Mouse (Mus musculus) heart, embryonic 14.5 days (tissue): Measurements from ENCODE around the gene Pappa. TPM values are rescaled to one million over a fixed set of nuclear protein-coding genes. Genes with fewer than 3 reads are reported as not detected.

Experiments
- ATAC-seq: fragments of 200-750 bp; cut with Nextera tagmentation; 2 replicates; pipeline ENCODE4 v1.8.0; 2017; ENCODE audit warnings: low read depth, moderate TSS enrichment; ENCODE audit not compliant: insufficient number of reproducible peaks, insufficient read depth, low FRiP score
- H3K27ac ChIP-seq, 2 experiments: fragments of 200-500 bp in 1 of 2; fragments of 300-500 bp in 1 of 2; sonication (generic) in 1 of 2; replicated peaks in 1 of 2; 2 replicates each; pipeline ENCODE4 v1.5.1; 2012 to 2014; ENCODE audit warnings: low read depth in 2 of 2, low read length in 2 of 2, control low read depth in 1 of 2, mild to moderate bottlenecking in 1 of 2, mixed read lengths in 1 of 2; ENCODE audit not compliant: control insufficient read depth in 1 of 2, insufficient read depth in 1 of 2
- H3K27me3 ChIP-seq: fragments of 300-500 bp; sonication (generic); 2 replicates; pipeline ENCODE4 v1.6.1; 2014; ENCODE audit warnings: mild to moderate bottlenecking, low read length, control low read depth; ENCODE audit not compliant: control insufficient read depth, insufficient read depth
- H3K36me3 ChIP-seq: fragments of 300-500 bp; sonication (generic); 2 replicates; pipeline ENCODE4 v1.6.1; 2014; ENCODE audit warnings: mild to moderate bottlenecking, control low read depth, low read length, mixed read lengths; ENCODE audit not compliant: control insufficient read depth, insufficient read depth
- H3K4me1 ChIP-seq, 2 experiments: fragments of 200-500 bp in 1 of 2; fragments of 300-500 bp in 1 of 2; sonication (generic) in 1 of 2; 2 replicates each; pipeline ENCODE4 v1.6.1; 2012 to 2014; ENCODE audit warnings: low read length in 2 of 2, control low read depth in 1 of 2, mixed read lengths in 1 of 2; ENCODE audit not compliant: control insufficient read depth in 2 of 2, insufficient read depth in 2 of 2
- H3K4me2 ChIP-seq: fragments of 300-500 bp; sonication (generic); 2 replicates; pipeline ENCODE4 v1.6.1; 2014; ENCODE audit warnings: mild to moderate bottlenecking, low read length
- H3K4me3 ChIP-seq, 2 experiments: fragments of 200-500 bp in 1 of 2; fragments of 300-500 bp in 1 of 2; sonication (generic) in 1 of 2; 2 replicates each; pipeline ENCODE4 v1.5.1; 2012 to 2014; ENCODE audit warnings: low read length in 2 of 2, mild to moderate bottlenecking in 2 of 2, control low read depth in 1 of 2, low read depth in 1 of 2, moderate library complexity in 1 of 2; ENCODE audit not compliant: control insufficient read depth in 1 of 2, insufficient read depth in 1 of 2
- H3K9ac ChIP-seq: fragments of 300-500 bp; sonication (generic); 2 replicates; pipeline ENCODE4 v1.6.1; 2014; ENCODE audit warnings: mild to moderate bottlenecking, low read length
- H3K9me3 ChIP-seq: fragments of 300-500 bp; sonication (generic); 2 replicates; pipeline ENCODE4 v1.6.1; 2016; ENCODE audit warnings: low read length, control low read depth; ENCODE audit not compliant: control insufficient read depth
- WGBS: fragments of 180-500 bp; shearing (Covaris S2); extraction: QIAGEN DNeasy Blood & Tissue Kit; methylation state at CpG from one replicate; pipeline ENCODE4 v1.1.7; 2014; 5-methylcytosine and 5-hydroxymethylcytosine counted together
- polyA plus RNA-seq: library from polyadenylated mRNA; unstranded; fragments of >200 nt; fragmentation: Nextera tagmentation; extraction: Ambion mirVana; gene quantifications from 2 replicates; pipeline ENCODE4 v1.2.1, GENCODE M21; 2014

Pappa gene
- polyA plus RNA-seq, 1 experiment from 2014 or later: 0.73 TPM

DNA sequence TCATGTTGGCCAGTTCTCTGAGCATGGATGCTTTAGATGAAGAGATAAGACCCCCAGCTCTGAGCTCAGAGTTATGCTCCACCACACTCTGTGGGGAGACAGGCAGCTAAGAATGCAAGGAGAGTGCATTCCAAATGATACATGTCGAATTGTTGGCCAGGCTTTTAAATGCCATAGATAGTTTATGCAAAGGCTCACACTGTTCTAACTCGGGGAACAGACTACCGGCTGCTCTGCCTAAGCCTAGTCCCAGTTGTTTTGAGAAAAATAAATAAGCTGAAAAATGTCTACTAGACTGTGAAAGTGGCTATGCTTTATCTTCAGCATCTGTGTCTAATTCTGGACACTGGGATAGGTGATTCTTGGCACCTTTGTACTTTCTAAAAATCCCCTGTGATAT lies 165.3 kb downstream of the Pappa start:
- no peak for ATAC-seq
- peaks cover 2% of the 10 kb centered on the region; the same call in 1 of the 2 replicates for H3K27me3 ChIP-seq
- 19% methylated on average over 3 of the region's 3 CpGs for WGBS

DNA sequence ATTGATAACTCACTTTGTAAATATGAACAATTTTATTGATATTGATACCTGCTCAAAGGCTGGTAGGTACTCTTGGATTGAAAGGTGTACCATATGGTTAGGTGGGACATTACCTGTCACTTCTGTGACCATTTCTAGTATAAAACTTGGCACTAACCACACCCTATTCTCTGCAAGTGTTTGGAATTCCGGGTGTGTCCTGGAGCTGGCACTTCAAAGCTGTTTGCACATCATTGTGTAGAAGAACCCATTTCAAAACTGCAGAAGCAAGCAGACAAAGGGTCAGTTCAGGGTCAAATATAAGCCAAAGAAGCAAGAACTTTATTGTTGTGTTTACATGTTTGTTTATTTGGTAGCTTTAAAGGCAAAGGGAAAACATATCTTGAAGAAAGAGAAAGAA lies 171.8 kb downstream of the Pappa start:
- Histone ChIP-seq H3K4me2 (no peak overlapping the region), H3K4me1 (peaks cover 3 to 4% of the 10 kb centered on the region in 2 experiments; a peak in 3 of 4 replicates), H3K36me3 (no peaks in the 10 kb centered on the region), H3K9me3 (no peaks in the 10 kb centered on the region), H3K27ac (no peak overlapping the region), H3K27me3 (peaks cover 2% of the 10 kb centered on the region; the same call in 1 of the 2 replicates), H3K9ac (no peak overlapping the region), H3K4me3 (no peak overlapping the region)
- ATAC-seq: no peak
- 47% methylated on average over 1 of the region's 1 CpGs for WGBS

More for the DNA sequence above, 165.3 kb downstream of the Pappa start:
- Histone ChIP-seq H3K4me1 (no peaks in the 10 kb centered on the region; a peak in 1 of 4 replicates), H3K36me3 (no peaks in the 10 kb centered on the region), H3K9ac (no peak overlapping the region), H3K4me3 (no peak overlapping the region), H3K27ac (no peak overlapping the region), H3K4me2 (no peak overlapping the region), H3K9me3 (no peaks in the 10 kb centered on the region)

- H3K4me3 ChIP-seq: no peak overlapping the region
- no peaks in the 10 kb centered on the region for H3K36me3 ChIP-seq
- H3K27ac ChIP-seq: no peak overlapping the region
- H3K4me2 ChIP-seq: no peak overlapping the region
- no peak overlapping the region for H3K9ac ChIP-seq
- no peak for ATAC-seq
- peaks cover 2% of the 10 kb centered on the region; the same call in 1 of the 2 replicates for H3K27me3 ChIP-seq
- H3K9me3 ChIP-seq: no peaks in the 10 kb centered on the region
- 56% methylated on average over 7 of the region's 7 CpGs for WGBS
- peaks cover 3 to 4% of the 10 kb centered on the region in 2 experiments; a peak in 3 of 4 replicates for H3K4me1 ChIP-seq
Observed at GRCm38 (mm10) chr4:65296356-65296967, 172.5 kb downstream of the Pappa start.

GRCm38 (mm10) chr4:65296968-65297499 lies 173.1 kb downstream of the Pappa start:
- Histone ChIP-seq H3K36me3 (no peaks in the 10 kb centered on the region), H3K27ac (no peak overlapping the region), H3K27me3 (peaks cover 2% of the 10 kb centered on the region; the same call in 1 of the 2 replicates), H3K4me3 (no peak overlapping the region), H3K9ac (no peak overlapping the region), H3K4me1 (peaks cover 3 to 4% of the 10 kb centered on the region in 2 experiments; a peak in 3 of 4 replicates), H3K9me3 (no peaks in the 10 kb centered on the region), H3K4me2 (no peak overlapping the region)
- no peak for ATAC-seq
- 65% methylated on average over 13 of the region's 13 CpGs for WGBS

DNA sequence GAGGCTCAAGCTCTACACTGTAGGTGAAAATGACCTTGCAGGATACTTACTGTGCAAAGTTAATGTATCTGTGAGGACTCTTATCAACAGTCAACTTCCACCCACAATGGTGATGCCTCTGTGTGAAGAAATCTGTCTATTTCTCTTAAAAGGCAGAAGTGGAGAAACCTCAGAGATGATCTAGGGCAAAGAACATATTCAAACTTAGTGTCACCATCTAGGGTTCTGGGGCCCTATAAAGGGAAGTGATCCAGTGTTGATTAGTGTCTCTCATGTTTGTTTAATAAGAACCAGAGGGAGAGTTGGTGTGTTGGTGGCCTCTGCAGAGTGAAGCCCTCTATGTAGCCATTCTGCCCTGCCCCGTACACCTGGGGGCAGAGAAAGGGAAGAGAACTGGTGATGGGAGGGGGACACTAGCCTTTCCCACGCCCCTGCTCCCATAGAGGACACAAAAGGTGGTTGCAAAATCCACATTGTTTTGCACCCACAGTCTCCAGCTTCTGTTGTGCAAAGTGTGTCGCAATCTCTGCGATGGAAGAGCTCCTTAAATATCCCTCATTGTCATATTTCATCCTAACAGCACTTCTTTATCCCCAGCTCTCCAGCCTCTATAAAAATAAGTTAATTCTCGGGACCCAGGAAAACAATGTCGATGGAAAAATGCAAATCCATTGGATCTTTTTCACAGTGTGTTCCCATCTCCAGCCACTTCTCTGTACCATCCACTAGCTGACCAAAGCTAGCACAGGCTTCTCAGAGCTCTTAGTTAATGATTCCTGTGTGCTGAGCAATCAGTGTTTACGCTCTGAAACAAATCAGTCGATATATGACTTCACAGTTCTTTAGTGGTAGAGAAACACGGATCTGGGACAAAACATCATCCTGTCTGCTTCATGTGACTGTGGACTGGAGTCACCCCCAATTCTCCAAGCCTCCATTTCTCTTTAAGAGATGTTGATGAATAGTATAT lies 174.5 kb downstream of the Pappa start:
- Histone ChIP-seq H3K9me3 (no peaks in the 10 kb centered on the region), H3K4me3 (no peak overlapping the region), H3K36me3 (no peaks in the 10 kb centered on the region), H3K9ac (no peak overlapping the region), H3K4me1 (peaks cover 3 to 4% of the 10 kb centered on the region in 2 experiments; a peak in 3 of 4 replicates), H3K27me3 (peaks cover 2% of the 10 kb centered on the region; the same call in 1 of the 2 replicates), H3K27ac (no peak overlapping the region), H3K4me2 (no peak overlapping the region)
- WGBS: 79% methylated on average over 9 of the region's 9 CpGs
- no peak for ATAC-seq

GRCm38 (mm10) chr4:65299365-65299764 lies 175.4 kb downstream of the Pappa start:
- Histone ChIP-seq H3K9me3 (no peaks in the 10 kb centered on the region), H3K4me3 (no peak overlapping the region), H3K36me3 (no peaks in the 10 kb centered on the region), H3K27ac (no peak overlapping the region), H3K9ac (no peak overlapping the region), H3K4me1 (peaks cover 3 to 4% of the 10 kb centered on the region in 2 experiments; a peak in 3 of 4 replicates), H3K27me3 (no peaks in the 10 kb centered on the region), H3K4me2 (no peak overlapping the region)
- WGBS: 62% methylated on average over 1 of the region's 1 CpGs
- no peak for ATAC-seq

DNA sequence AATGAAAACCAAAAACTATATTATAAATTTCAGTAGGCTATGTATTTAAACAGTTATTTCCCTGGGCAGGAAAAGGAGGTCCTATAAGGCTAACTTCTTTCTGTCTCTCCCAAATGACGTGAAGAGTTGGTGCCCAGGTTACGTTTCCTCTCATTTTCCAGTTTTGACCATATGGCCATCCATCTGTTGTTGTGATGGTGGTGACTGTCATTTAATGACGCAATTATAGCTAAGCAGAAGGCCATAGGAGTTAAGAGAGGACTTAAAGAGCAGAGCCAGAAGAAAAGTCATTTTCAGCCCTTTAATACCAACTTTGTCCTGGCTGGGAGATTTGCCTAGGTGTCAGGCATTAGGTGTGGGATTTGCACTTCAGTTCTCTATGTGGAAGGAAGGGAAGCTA lies 176.5 kb downstream of the Pappa start:
- no peaks in the 10 kb centered on the region for H3K27me3 ChIP-seq
- H3K4me2 ChIP-seq: no peak overlapping the region
- H3K4me3 ChIP-seq: no peak overlapping the region
- no peak overlapping the region for H3K9ac ChIP-seq
- ATAC-seq: no peak
- peaks cover 3 to 4% of the 10 kb centered on the region in 2 experiments; a peak in 3 of 4 replicates for H3K4me1 ChIP-seq
- WGBS: 69% methylated on average over 3 of the region's 3 CpGs
- H3K36me3 ChIP-seq: no peaks in the 10 kb centered on the region
- H3K27ac ChIP-seq: no peak overlapping the region
- H3K9me3 ChIP-seq: no peaks in the 10 kb centered on the region
